Mouse (Mus musculus) kidney, postnatal 14 days (tissue): Measurements from ENCODE around the gene Hc.

ENCODE experiments used
- DNase-seq: peaks from one replicate; pipeline ENCODE4 v3.0.0; 2022; ENCODE audit warnings: mixed read lengths

Hc gene

DNA sequence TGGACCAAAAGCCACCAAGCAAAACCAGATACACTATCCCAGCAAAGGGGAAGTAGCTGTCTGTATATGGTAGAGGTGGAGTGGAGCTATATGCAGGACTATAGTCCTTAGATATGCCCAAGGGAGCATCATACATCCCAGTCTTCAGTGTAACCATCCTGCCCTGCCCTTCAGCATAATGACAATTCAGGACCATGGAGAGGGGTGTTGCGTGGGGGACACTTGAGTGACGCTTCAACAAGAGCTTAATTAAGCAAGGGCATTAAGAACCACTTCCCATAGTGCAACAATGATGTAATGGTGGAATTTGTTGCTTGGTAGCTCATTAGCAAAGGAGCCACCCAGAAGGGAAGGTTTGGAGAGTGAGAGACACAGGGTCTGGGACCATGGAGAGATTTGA, 112.6 kb downstream of the Hc start:
- no peak for DNase-seq

GRCm38 (mm10) chr2:34946046-34946445, 115.2 kb downstream of the Hc start:
- DNase-seq: no peak

GRCm38 (mm10) chr2:34945580-34945979, 115.7 kb downstream of the Hc start:
- DNase-seq: no peak

- DNase-seq: peak; percentile 53
Observed at GRCm38 (mm10) chr2:34944761-34945160, 116.5 kb downstream of the Hc start.

- no peak for DNase-seq
Observed at GRCm38 (mm10) chr2:34943556-34944120, 117.6 kb downstream of the Hc start.

GRCm38 (mm10) chr2:34941061-34941675, 120.1 kb downstream of the Hc start:
- DNase-seq: no peak

- no peak for DNase-seq
Observed at GRCm38 (mm10) chr2:34940246-34940645, 121.0 kb downstream of the Hc start.

DNA sequence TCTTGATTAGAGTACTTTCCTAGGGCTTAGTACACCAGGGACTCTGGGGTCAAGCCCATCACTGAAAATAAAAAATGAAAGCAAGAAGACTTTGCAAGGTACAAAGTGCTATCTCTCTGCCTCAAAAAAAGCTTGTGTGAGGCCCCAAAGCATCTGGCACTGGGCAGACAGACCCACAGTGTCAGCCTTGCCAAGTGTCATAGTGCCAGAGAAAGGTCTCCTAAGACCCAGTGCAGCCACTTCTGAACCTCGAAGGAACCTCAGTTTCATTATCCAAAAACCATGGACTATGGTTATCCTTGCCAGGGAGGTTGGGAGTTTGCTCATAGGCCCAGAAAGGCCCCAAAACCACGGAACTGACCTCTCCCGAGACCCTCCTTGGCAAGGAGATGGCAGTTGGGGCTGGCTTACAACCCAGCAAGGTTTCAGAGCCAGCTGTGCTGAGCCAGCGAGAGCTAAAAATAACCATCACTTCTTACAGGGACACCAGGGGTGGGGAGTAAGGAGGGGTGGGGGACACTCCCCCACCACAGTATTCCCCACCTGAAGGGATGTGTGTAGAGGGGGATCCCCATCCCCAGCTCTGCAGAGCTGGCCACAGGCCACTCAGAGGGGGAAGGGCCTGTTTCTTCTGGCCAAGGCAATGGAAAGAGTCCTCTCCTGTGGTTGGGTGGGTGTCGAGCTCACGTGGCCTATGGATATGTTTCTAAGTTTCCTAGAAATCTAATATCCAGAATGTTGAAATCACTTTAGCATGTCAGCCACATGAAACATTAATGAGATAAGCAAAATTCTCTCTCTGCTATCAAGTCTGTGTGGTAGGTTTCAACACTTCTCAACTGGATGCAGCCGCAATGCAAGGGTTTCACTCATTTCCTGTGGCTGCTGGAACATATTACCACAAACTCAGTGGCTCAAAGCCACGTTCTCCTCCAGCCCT, 122.7 kb downstream of the Hc start:
- DNase-seq: no peak

DNA sequence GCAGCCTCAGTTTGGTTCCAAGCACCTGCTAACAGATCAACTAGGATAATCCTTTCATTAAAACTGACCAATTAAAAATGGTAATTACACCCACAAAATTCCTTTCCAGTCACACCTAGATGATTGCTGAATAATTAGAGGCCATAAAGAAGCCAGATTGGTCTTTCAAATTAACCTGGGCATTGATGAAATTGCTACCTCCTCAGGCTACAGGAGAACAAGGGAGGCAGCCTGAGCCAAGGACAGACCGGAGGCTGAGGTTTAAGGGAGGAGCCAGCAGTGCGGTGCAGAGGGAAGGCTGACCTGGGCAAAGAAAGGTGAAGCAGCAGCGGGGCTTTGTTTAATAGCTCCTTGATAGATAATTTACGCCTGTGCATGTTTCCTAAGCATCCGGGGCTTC, 123.8 kb downstream of the Hc start:
- no peak for DNase-seq
